Mouse (Mus musculus) lung, embryonic 15.5 days (tissue): Measurements from ENCODE around the gene Hook1. TPM values are rescaled to one million over a fixed set of nuclear protein-coding genes. Genes with fewer than 3 reads are reported as not detected.
"Not testable (repeated sequence)": the region's sequence is repeated elsewhere in the genome, so short reads cannot be mapped to it uniquely, and the experiment has no call there.

Experiments
- ATAC-seq: fragments of 200-750 bp; cut with Nextera tagmentation; 2 replicates; pipeline ENCODE4 v1.8.0; 2017; ENCODE audit warnings: moderate number of reproducible peaks, borderline replicate concordance; ENCODE audit not compliant: low FRiP score, low TSS enrichment; ENCODE audit errors: extremely low read depth
- H3K27ac ChIP-seq: fragments of 300-500 bp; sonication (generic); 2 replicates; pipeline ENCODE4 v1.5.1; 2015; ENCODE audit warnings: moderate library complexity, mild to moderate bottlenecking, inconsistent platforms
- H3K27me3 ChIP-seq: fragments of 300-500 bp; sonication (generic); 2 replicates; pipeline ENCODE4 v1.6.1; 2015; ENCODE audit warnings: inconsistent platforms
- H3K36me3 ChIP-seq: fragments of 300-500 bp; sonication (generic); 2 replicates; pipeline ENCODE4 v1.6.1; 2015; ENCODE audit warnings: inconsistent platforms
- H3K4me1 ChIP-seq: fragments of 300-500 bp; sonication (generic); 2 replicates; pipeline ENCODE4 v1.6.1; 2015; ENCODE audit warnings: inconsistent platforms
- H3K4me2 ChIP-seq: fragments of 300-500 bp; sonication (generic); 2 replicates; pipeline ENCODE4 v1.6.1; 2015; ENCODE audit warnings: inconsistent platforms, mild to moderate bottlenecking, moderate library complexity
- H3K4me3 ChIP-seq: fragments of 300-500 bp; sonication (generic); 2 replicates; pipeline ENCODE4 v1.5.1; 2015; ENCODE audit warnings: mild to moderate bottlenecking, inconsistent platforms
- H3K9ac ChIP-seq: fragments of 300-500 bp; sonication (generic); 2 replicates; pipeline ENCODE4 v1.6.1; 2015; ENCODE audit warnings: inconsistent platforms
- H3K9me3 ChIP-seq: fragments of 300-500 bp; sonication (generic); 2 replicates; pipeline ENCODE4 v1.6.1; 2016; ENCODE audit warnings: inconsistent platforms
- WGBS: fragments of 180-500 bp; shearing (Covaris S2); methylation state at CpG from one replicate; pipeline ENCODE4 v1.1.7; 2015; 5-methylcytosine and 5-hydroxymethylcytosine counted together
- polyA plus RNA-seq: library from polyadenylated mRNA; unstranded; fragments of >200 nt; fragmentation: Nextera tagmentation; extraction: Ambion mirVana; gene quantifications from 2 replicates; pipeline ENCODE4 v1.2.1, GENCODE M21; 2015

Hook1 gene
- polyA plus RNA-seq, 1 experiment from 2014 or later = 14.9 TPM

DNA sequence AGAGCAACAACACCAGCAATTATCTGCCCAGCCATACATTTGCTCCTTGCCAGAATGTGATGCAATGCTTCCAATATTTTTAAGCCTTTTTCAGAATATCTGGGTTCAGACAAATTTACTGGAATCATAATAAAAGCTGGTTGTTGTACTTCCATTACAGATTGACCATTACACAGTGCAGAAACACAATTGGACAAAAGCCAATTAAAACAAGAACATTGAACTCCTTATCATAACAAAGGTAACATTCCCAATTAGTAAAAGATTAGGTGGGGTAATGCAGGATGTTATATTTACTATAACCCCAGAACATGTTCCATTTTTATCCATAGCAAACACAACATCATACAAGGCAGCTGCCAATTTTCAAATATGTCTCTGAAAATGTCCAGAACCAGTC is 13.7 kb upstream of the Hook1 start:
- no peak overlapping the region for H3K4me2 ChIP-seq
- ATAC-seq = no peak
- H3K4me3 ChIP-seq = no peak overlapping the region
- no peaks in the 10 kb centered on the region for H3K4me1 ChIP-seq
- no peaks in the 10 kb centered on the region for H3K9me3 ChIP-seq
- no peaks in the 10 kb centered on the region for H3K27me3 ChIP-seq
- no peak overlapping the region for H3K9ac ChIP-seq
- no peak overlapping the region for H3K27ac ChIP-seq
- H3K36me3 ChIP-seq = no peaks in the 10 kb centered on the region

DNA sequence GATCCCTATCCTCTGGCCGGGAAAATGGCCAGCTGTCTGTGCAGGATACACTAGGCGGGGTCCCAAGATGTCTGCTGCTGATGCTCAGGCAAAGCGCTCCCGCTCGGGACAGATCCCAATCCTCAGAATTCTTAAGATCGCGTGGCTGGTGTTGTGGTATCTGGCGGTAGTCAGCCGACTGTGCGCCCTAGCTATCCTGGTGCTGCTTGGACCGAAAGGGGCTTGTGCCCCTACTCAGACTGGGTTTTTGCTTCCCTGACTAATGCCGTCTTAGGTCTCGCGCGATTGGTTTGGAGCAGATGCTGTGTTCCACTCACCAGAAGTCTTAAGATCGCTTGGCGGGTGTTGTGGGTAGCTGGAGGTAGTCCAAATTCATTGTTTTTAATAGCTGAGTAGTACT is 15.2 kb downstream of the Hook1 start:
- H3K27ac ChIP-seq, ATAC-seq, H3K27me3 ChIP-seq, H3K9me3 ChIP-seq, H3K4me1 ChIP-seq, H3K4me3 ChIP-seq, H3K9ac ChIP-seq, H3K36me3 ChIP-seq, H3K4me2 ChIP-seq: not testable (repeated sequence)
- 92% methylated on average over 17 of the region's 17 CpGs for WGBS

GRCm38 (mm10) chr4:96016875-96017274 is 49.8 kb downstream of the Hook1 start:
- H3K9me3 ChIP-seq = no peaks in the 10 kb centered on the region
- H3K4me2 ChIP-seq = no peak overlapping the region
- no peak for ATAC-seq
- H3K9ac ChIP-seq = no peak overlapping the region
- no peaks in the 10 kb centered on the region for H3K27me3 ChIP-seq
- no peaks in the 10 kb centered on the region for H3K36me3 ChIP-seq
- H3K4me3 ChIP-seq = no peak overlapping the region
- no peaks in the 10 kb centered on the region for H3K4me1 ChIP-seq
- WGBS = 89% methylated on average over 1 of the region's 1 CpGs
- no peak overlapping the region for H3K27ac ChIP-seq

GRCm38 (mm10) chr4:96022803-96023202 is 55.8 kb downstream of the Hook1 start:
- Histone ChIP-seq H3K4me2 (no peak overlapping the region), H3K9me3 (no peaks in the 10 kb centered on the region), H3K27ac (no peak overlapping the region), H3K9ac (no peak overlapping the region), H3K36me3 (no peaks in the 10 kb centered on the region), H3K4me3 (no peak overlapping the region), H3K27me3 (no peaks in the 10 kb centered on the region), H3K4me1 (no peaks in the 10 kb centered on the region)
- ATAC-seq = no peak

GRCm38 (mm10) chr4:96028412-96028811 is 61.4 kb downstream of the Hook1 start:
- H3K4me3 ChIP-seq = no peak overlapping the region
- WGBS = 90% methylated on average over 1 of the region's 1 CpGs
- H3K9ac ChIP-seq = no peak overlapping the region
- H3K4me2 ChIP-seq = no peak overlapping the region
- no peaks in the 10 kb centered on the region for H3K9me3 ChIP-seq
- no peaks in the 10 kb centered on the region for H3K27me3 ChIP-seq
- no peaks in the 10 kb centered on the region for H3K36me3 ChIP-seq
- ATAC-seq = no peak
- no peak overlapping the region for H3K27ac ChIP-seq
- no peaks in the 10 kb centered on the region for H3K4me1 ChIP-seq

GRCm38 (mm10) chr4:96060106-96060505 is 93.1 kb downstream of the Hook1 start:
- Histone ChIP-seq H3K27ac (no peak overlapping the region), H3K9ac (no peak overlapping the region), H3K27me3 (no peaks in the 10 kb centered on the region), H3K4me2 (no peak overlapping the region), H3K9me3 (no peaks in the 10 kb centered on the region), H3K4me1 (no peaks in the 10 kb centered on the region), H3K36me3 (no peaks in the 10 kb centered on the region), H3K4me3 (no peak overlapping the region)
- no peak for ATAC-seq
- 85% methylated on average over 2 of the region's 2 CpGs for WGBS

DNA sequence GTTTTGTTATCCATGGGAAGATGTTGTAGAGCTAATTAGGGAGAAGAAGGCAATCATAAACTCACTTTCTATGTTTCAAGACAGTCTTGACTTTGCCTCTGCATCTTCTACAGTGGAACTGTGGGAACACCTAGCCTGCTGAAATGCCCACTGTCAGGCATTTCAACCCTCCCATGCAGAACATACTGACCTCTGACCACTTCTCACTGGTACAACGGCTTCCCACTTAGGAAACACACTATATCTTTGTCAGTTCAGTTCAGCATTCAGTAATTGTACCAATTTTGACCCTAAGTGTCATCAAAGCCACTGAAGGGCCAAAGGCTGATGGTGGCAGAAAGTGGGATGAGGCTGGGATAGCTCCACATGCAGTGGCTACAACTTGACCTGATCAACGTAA is 95.0 kb downstream of the Hook1 start:
- 63% methylated on average over 2 of the region's 2 CpGs for WGBS
- H3K27me3 ChIP-seq = no peaks in the 10 kb centered on the region

More for the DNA sequence above, 95.0 kb downstream of the Hook1 start:
- H3K9ac ChIP-seq = no peak overlapping the region
- no peaks in the 10 kb centered on the region for H3K4me1 ChIP-seq
- no peaks in the 10 kb centered on the region for H3K36me3 ChIP-seq
- no peak overlapping the region for H3K4me2 ChIP-seq
- H3K9me3 ChIP-seq = no peaks in the 10 kb centered on the region
- no peak for ATAC-seq
- H3K27ac ChIP-seq = no peak overlapping the region
- H3K4me3 ChIP-seq = no peak overlapping the region

Other genes with a start within 250 kb of the Hook1 start
- not detected in 2 replicates for gene Cyp2j13, start 110.3 kb downstream of the Hook1 start, polyA plus RNA-seq
- gene Cyp2j12, start 173.9 kb downstream of the Hook1 start, polyA plus RNA-seq = not detected in 2 replicates